Mouse (Mus musculus) C2C12 (cell line): ENCODE data around the gene Ina.

ENCODE experiments used
- CTCF ChIP-seq: IDR thresholded peaks from one replicate; pipeline ENCODE4 v1.5.1; 2011; ENCODE audit not compliant: control insufficient read depth, insufficient read depth, insufficient read length
- FOSL1 ChIP-seq: IDR thresholded peaks from one replicate; pipeline ENCODE4 v1.8.0; 2011; ENCODE audit warnings: mild to moderate bottlenecking, low read length; ENCODE audit not compliant: poor library complexity, insufficient read depth, severe bottlenecking
- MAX ChIP-seq: IDR thresholded peaks from one replicate; pipeline ENCODE4 v1.6.1; 2011; ENCODE audit warnings: mild to moderate bottlenecking, control low read depth
- USF1 ChIP-seq: IDR thresholded peaks from one replicate; pipeline ENCODE4 v1.6.1; 2011; ENCODE audit warnings: low read depth, mild to moderate bottlenecking, control low read depth, moderate library complexity

DNA sequence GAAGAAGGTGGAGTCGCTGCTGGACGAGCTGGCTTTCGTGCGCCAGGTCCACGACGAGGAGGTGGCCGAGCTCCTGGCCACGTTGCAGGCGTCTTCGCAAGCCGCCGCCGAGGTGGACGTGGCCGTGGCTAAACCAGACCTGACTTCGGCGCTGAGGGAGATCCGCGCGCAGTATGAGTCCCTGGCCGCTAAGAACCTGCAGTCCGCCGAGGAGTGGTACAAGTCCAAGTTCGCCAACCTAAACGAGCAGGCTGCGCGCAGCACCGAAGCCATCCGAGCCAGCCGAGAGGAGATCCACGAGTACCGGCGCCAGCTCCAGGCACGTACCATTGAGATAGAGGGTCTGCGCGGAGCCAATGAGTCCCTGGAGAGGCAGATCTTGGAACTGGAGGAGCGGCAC is 898 bp downstream of the Ina start:
- TF ChIP-seq CTCF: no peak
- no peak for TF ChIP-seq USF1
- no peak for TF ChIP-seq FOSL1
- no peak for TF ChIP-seq MAX
